Mouse (Mus musculus) adrenal gland, adult (tissue): ENCODE results near the gene Cd80.
A peak's percentile ranks its signal among the peaks of the same experiment; 100 is the strongest.

Source experiments
- DNase-seq, 2 experiments: peaks; one replicate each; pipeline ENCODE4 v3.0.0; 2022 to 2023; ENCODE audit warnings: low spot score in 1 of 2; ENCODE audit not compliant: inconsistent age in 2 of 2

Gene Cd80

DNA sequence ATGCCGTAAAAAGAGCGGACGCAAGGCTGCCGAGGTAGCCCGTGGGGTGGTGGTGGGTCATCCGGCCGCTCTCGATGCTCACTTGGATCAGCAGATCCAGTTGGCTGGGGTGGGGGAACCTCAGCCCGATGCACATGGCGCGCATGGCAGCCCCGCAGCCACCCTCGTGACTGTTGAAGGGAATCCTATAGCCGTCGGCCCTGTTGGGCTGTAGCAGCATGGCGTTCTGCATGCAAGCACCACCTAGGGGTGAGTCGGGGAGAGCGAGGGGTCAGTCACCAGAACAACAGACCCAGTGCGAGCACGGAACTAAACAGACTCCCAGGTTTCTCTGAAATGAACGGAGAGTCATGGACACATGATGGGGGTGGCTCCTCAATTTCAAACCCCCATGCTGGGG is 8.0 kb upstream of the Cd80 start:
- no peak for DNase-seq

- DNase-seq: no peak
These were observed 6.9 kb upstream of the Cd80 start for GRCm38 (mm10) chr16:38448458-38448857.

DNA sequence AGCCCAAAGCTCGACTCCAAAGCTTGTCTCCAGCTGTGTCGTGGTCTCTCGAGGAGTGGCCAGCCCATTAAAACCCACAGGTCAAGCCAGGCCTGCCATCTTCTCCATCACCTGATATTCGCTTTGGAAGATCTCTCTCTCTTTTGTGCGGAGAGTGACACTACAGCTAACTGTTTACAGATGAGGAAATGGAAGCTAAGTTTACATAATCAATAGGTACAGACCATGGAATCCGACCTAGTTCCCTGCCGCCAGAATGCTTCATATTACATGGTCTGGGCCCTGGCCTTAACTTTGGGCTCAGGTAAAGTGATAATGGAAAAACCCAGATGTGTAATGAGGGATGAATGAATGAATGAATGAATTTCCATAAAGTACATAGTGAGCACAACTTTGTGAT is 4.7 kb upstream of the Cd80 start:
- no peak for DNase-seq

DNA sequence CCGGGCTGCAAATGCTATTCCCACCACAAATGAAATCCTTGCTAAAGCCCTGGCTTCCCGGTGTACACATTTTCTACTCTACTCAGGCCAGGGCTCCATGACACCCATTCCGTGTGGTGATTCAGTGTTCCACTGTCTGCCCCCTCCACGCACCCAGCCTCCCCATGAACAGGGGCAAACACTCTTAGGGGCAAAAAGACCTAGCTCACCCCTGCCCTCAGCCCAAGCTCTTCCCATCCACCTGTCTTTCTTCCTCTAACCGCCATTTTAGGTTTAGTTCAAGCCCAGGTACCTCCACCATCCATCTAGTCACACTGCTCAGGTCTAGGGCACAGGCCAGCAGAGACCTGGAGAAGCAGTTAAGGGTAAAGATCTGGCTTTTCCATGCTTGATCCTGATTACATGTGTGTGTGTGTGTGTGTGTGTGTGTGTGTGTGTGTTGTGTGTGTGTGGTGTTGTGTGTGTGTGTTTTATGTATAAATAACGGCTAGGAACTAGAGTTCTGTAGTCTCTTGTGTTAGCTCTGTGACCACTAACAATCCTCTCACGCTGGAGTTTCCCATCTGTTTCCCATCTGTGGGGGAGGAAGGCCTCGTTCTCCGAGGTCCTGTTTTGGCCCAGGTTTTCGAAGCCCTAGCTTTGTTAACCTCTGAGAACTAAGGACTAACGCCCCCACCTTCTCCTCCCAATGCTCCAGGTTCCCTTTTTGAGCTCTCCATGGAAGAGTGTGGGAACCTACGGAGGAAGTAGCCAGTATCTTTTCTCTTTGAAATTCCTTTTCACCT is 3.7 kb upstream of the Cd80 start:
- DNase-seq: peak; percentile 26 to 53

GRCm38 (mm10) chr16:38452442-38453202 is 2.7 kb upstream of the Cd80 start, which contains the start of gene Adprh:
Gene Adprh, minus strand, starts transcription at chr16:38452703.
- DNase-seq: peak; percentile 98 to 99

GRCm38 (mm10) chr16:38453203-38453553 is 2.2 kb upstream of the Cd80 start:
- DNase-seq: no peak

DNA sequence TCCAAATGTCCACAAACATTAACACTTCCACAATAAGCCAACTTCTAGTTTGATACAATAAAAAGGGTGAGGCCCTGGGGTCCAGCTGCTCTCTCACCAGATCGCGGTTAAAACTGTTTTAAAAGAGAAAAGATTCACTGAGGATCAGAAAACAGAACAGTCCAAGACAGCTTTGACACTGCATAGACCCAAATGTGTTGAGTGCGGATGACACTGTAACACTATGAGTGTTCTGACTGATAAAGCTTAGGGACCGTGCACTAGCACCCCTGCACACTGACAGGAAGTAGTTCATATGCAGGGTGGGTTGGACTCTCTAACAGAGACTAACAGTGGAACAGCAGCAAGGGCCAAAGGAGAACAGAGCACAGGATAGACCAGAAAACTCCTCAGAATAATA is 1.4 kb upstream of the Cd80 start:
- no peak for DNase-seq

DNA sequence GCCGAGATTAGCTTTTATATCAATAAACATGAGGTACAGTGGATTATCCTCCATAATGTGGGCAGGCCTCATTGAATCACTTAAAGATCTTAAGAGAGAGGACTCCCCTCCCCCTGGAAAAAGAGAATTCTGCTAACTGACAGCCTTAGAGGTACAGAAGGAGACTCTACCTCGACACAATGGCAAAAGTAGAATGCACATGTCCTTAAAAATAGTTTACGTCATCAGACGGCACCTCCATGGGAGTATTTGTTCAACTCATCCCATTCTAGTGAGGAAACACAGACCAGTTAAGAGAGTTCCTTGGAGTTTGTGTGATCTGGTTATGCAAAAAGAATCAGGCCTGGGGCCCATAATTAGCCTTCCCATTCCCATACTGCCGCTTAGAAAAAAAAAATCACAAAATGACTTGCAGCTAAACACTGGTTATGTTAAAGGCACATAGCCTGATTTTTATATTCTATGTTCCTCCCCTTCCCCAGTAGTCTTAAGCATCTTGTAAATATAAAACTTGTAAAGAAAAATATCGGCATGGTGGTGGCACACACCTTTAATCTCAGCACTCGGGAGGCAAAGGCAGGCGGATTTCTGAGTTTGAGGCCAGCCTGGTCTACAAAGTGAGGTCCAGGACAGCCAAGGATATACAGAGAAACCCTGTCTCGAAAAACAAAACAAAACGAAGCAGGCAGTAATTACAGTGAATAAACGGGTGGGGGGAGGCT is 667 bp upstream of the Cd80 start:
- DNase-seq: no peak

- DNase-seq: no peak
These were observed 1.6 kb downstream of the Cd80 start for GRCm38 (mm10) chr16:38456812-38457567.

DNA sequence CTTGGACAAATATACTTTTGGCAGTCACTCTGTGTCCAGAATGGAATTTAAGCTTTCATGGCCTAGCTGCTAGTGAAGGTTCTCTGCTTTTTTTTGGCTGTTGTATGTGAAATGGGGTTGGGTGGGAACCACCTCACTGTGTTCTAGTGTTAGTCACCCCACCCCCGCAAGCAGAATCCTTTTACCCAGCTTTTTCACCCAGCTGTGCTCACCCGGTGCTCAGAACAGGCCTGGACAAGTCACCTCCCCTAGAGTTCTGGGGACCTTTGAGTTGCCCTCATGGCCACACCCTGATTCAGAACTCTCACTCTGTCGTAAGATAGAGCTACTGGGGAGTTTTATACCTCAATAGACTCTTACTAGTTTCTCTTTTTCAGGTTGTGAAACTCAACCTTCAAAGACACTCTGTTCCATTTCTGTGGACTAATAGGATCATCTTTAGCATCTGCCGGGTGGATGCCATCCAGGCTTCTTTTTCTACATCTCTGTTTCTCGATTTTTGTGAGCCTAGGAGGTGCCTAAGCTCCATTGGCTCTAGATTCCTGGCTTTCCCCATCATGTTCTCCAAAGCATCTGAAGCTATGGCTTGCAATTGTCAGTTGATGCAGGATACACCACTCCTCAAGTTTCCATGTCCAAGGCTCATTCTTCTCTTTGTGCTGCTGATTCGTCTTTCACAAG is 3.4 kb downstream of the Cd80 start:
- no peak for DNase-seq

- DNase-seq: no peak
These were observed 4.6 kb downstream of the Cd80 start for GRCm38 (mm10) chr16:38459990-38460389.

GRCm38 (mm10) chr16:38461749-38462148 is 6.4 kb downstream of the Cd80 start:
- no peak for DNase-seq

- no peak for DNase-seq
These were observed 6.8 kb downstream of the Cd80 start for GRCm38 (mm10) chr16:38462161-38462560.

DNA sequence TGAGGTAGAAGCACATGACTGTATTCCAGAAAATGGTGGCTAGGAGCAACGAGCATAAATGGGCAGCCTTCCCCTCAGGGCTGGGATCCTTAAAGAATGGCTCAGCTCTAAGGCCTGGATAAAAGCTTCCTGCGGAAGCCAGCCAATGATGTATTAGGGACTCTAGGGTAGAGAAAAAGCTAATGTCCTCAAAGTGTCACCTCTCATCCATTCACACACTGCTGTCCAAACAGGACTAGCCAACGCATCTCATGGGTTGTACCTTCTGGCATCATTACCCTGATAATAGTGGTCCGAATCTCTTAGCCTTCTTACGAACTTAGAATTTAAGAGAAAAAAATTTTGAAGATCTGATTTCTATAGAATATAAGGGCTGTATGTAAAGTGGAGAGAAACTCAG is 7.9 kb downstream of the Cd80 start:
- no peak for DNase-seq

- peak in 1 of 2 experiments; percentile 70 for DNase-seq
These were observed 10.7 kb downstream of the Cd80 start for GRCm38 (mm10) chr16:38466089-38466488.

GRCm38 (mm10) chr16:38467091-38467916 is 11.9 kb downstream of the Cd80 start:
- DNase-seq: peak in 1 of 2 experiments; percentile 29

GRCm38 (mm10) chr16:38467917-38468705 is 12.8 kb downstream of the Cd80 start:
- DNase-seq: peak; percentile 83 to 89

- no peak for DNase-seq
These were observed 13.3 kb downstream of the Cd80 start for GRCm38 (mm10) chr16:38468706-38469018.

GRCm38 (mm10) chr16:38469437-38469836 is 14.1 kb downstream of the Cd80 start:
- DNase-seq: no peak
